17 mouse cellular contexts compared by ENCODE assay signal in genomic region chr19:42144067-42144466, GRCm38 (mm10). TPM values are rescaled to one million over a fixed set of nuclear protein-coding genes. Genes with fewer than 3 reads are reported as not detected.
DNase-seq lines count a peak whose midpoint lies in the region; ATAC-seq and TF ChIP-seq lines count a peak whose summit lies in the region.
"Had no signal": no experiment of that assay in that cellular context is flagged by ENCODE, and none has a peak within 500 bp of the region (broad histone marks: within the 10 kb centered on the region; RNA-seq: fewer than 3 reads in every experiment).

No protein-coding gene starts in this region.

- H3K27ac ChIP-seq in gastrocnemius, adult 2 months = peak overlapping the region; percentile 95
- H3K27ac ChIP-seq in lung, postnatal 0 days (ENCODE audit: low read length) = peak overlapping the region; percentile 83; the same call in 1 of the 2 replicates
- H3K27ac ChIP-seq in stomach, postnatal 0 days (replicated peaks) = peak overlapping the region; percentile 63; the same call in 1 of the 2 replicates
- H3K27ac ChIP-seq in midbrain, embryonic 14.5 days (replicated peaks; ENCODE audit: low read depth, low read length) = no peak overlapping the region
- H3K27ac ChIP-seq: embryonic facial prominence, embryonic 12.5 days; heart, embryonic 10.5 days; hindbrain, embryonic 10.5 days; hindbrain, postnatal 0 days; kidney, postnatal 0 days; midbrain, embryonic 13.5 days; neural tube, embryonic 15.5 days had no signal

- no peak for TF ChIP-seq EP300 in lung, postnatal 0 days (IDR thresholded peaks at IDR 0.05)
- TF ChIP-seq EP300 in stomach, postnatal 0 days (optimal IDR thresholded peaks at IDR 0.05) = no peak

- no peak overlapping the region for H3K9ac ChIP-seq in lung, postnatal 0 days (replicated peaks; ENCODE audit: low read depth)
- H3K9ac ChIP-seq in stomach, postnatal 0 days (ENCODE audit: low read length) = no peak overlapping the region
- no peak overlapping the region for H3K9ac ChIP-seq in midbrain, embryonic 14.5 days (replicated peaks; ENCODE audit: low read length)
- H3K9ac ChIP-seq: embryonic facial prominence, embryonic 12.5 days; limb, embryonic 15.5 days; midbrain, embryonic 13.5 days; neural tube, embryonic 15.5 days had no signal

- no peak overlapping the region for H3K4me3 ChIP-seq in gastrocnemius, adult 2 months
- no peak overlapping the region for H3K4me3 ChIP-seq in lung, postnatal 0 days (ENCODE audit: low read depth, low read length)
- H3K4me3 ChIP-seq in stomach, postnatal 0 days (ENCODE audit: low read depth, low read length) = no peak overlapping the region
- H3K4me3 ChIP-seq in midbrain, embryonic 14.5 days (replicated peaks; ENCODE audit: low read depth, low read length) = no peak overlapping the region
- H3K4me3 ChIP-seq: embryonic facial prominence, embryonic 12.5 days; heart, embryonic 10.5 days; hindbrain, embryonic 10.5 days; limb, embryonic 15.5 days; midbrain, embryonic 13.5 days; neural tube, embryonic 15.5 days had no signal

- H3K27me3 ChIP-seq in lung, postnatal 0 days (replicated peaks; ENCODE audit: insufficient read depth, low read length) = no peaks in the 10 kb centered on the region
- H3K27me3 ChIP-seq in stomach, postnatal 0 days (ENCODE audit: control insufficient read depth, insufficient read depth, low read length) = no peaks in the 10 kb centered on the region
- peaks cover 23% of the 10 kb centered on the region for H3K27me3 ChIP-seq in midbrain, embryonic 14.5 days (ENCODE audit: control insufficient read depth, insufficient read depth, low read length)
- H3K27me3 ChIP-seq: embryonic facial prominence, embryonic 12.5 days; limb, embryonic 15.5 days had no signal

- peaks cover 25% of the 10 kb centered on the region for H3K4me1 ChIP-seq in lung, postnatal 0 days (ENCODE audit: insufficient read depth, low read depth, low read length)
- H3K4me1 ChIP-seq in stomach, postnatal 0 days (replicated peaks; ENCODE audit: control insufficient read depth, insufficient read depth) = 0 out of 2 replicates have a peak, but pooled peaks cover 6% of the 10 kb centered on the region
- H3K4me1 ChIP-seq in midbrain, embryonic 14.5 days (ENCODE audit: control insufficient read depth, insufficient read depth, low read length) = no peaks in the 10 kb centered on the region

- no peaks in the 10 kb centered on the region for H3K36me3 ChIP-seq in lung, postnatal 0 days (ENCODE audit: insufficient read depth, low read length)
- H3K36me3 ChIP-seq in stomach, postnatal 0 days (ENCODE audit: control insufficient read depth, insufficient read depth, low read length) = no peaks in the 10 kb centered on the region
- H3K36me3 ChIP-seq in midbrain, embryonic 14.5 days (ENCODE audit: control insufficient read depth, insufficient read depth, low read length) = no peaks in the 10 kb centered on the region
- H3K36me3 ChIP-seq: embryonic facial prominence, embryonic 12.5 days; heart, embryonic 10.5 days; hindbrain, embryonic 10.5 days; limb, embryonic 15.5 days; midbrain, embryonic 13.5 days; neural tube, embryonic 15.5 days had no signal

- intact Hi-C loops in gastrocnemius, adult 2 months (cut with DNase I) = no loop called here
- intact Hi-C loops in gastrocnemius, postnatal 14 days (cut with DNase I; ENCODE audit: low total_unique reads) = no loop called here

- 30% methylated on average over 6 of the region's 6 CpGs for WGBS in lung, postnatal 0 days
- WGBS in stomach, postnatal 0 days = 40% methylated on average over 6 of the region's 6 CpGs
- WGBS in midbrain, embryonic 14.5 days = 55% methylated on average over 6 of the region's 6 CpGs

- H3K4me2 ChIP-seq in lung, postnatal 0 days (replicated peaks; ENCODE audit: low read depth, low read length) = no peak overlapping the region
- H3K4me2 ChIP-seq in stomach, postnatal 0 days (replicated peaks; ENCODE audit: low read depth) = no peak overlapping the region
- H3K4me2 ChIP-seq in midbrain, embryonic 14.5 days (ENCODE audit: low read length) = no peak overlapping the region
- H3K4me2 ChIP-seq: embryonic facial prominence, embryonic 12.5 days; limb, embryonic 15.5 days; midbrain, embryonic 13.5 days; neural tube, embryonic 15.5 days had no signal

- DNase-seq in gastrocnemius, adult 2 months = no peak
- DNase-seq in gastrocnemius, postnatal 14 days = no peak
- peak; percentile 55 to 77 for DNase-seq in lung, adult 18-20 months
- no peak for DNase-seq in lung, postnatal 14 days
- DNase-seq in lung, postnatal 0 days (ENCODE audit: low spot score) = peak; percentile 90
- DNase-seq in stomach, postnatal 0 days (ENCODE audit: low spot score) = no peak
- no peak for DNase-seq in embryo, embryonic 10.5 days (ENCODE audit: low spot score)
- no peak for DNase-seq in midbrain, embryonic 14.5 days

- no peaks in the 10 kb centered on the region for H3K9me3 ChIP-seq in lung, postnatal 0 days (ENCODE audit: low read length)
- H3K9me3 ChIP-seq in stomach, postnatal 0 days (ENCODE audit: control insufficient read depth, low read length) = no peaks in the 10 kb centered on the region
- no peaks in the 10 kb centered on the region for H3K9me3 ChIP-seq in midbrain, embryonic 14.5 days (ENCODE audit: control insufficient read depth, low read length)
- H3K9me3 ChIP-seq: embryonic facial prominence, embryonic 12.5 days; heart, embryonic 10.5 days; hindbrain, embryonic 10.5 days; limb, embryonic 15.5 days; midbrain, embryonic 13.5 days; neural tube, embryonic 15.5 days had no signal

- TF ChIP-seq CTCF in gastrocnemius, adult 2 months (IDR thresholded peaks at IDR 0.05) = no peak
- no peak for TF ChIP-seq CTCF in lung, postnatal 0 days (IDR thresholded peaks at IDR 0.05)
- no peak for TF ChIP-seq CTCF in stomach, postnatal 0 days (IDR thresholded peaks at IDR 0.05; ENCODE audit: low read depth)

- peak; percentile 10; the same call in 1 of the 2 replicates for ATAC-seq in lung, postnatal 0 days
- no peak for ATAC-seq in stomach, postnatal 0 days (ENCODE audit: low FRiP score, low TSS enrichment)
- ATAC-seq in midbrain, embryonic 14.5 days (ENCODE audit: low FRiP score, low TSS enrichment) = no peak
- ATAC-seq: forebrain, embryonic 14.5 days; hindbrain, postnatal 0 days; midbrain, embryonic 13.5 days had no signal

RNA-seq across cellular contexts. Expression of gene Marveld1, which starts 3.1 kb away (rescaled TPM):
- 1 to 10 TPM; 4.8 to 7.2 TPM for total RNA-seq in gastrocnemius, adult 2 months (2021)
- 10 to 100 TPM; 11.4 to 13.9 TPM for total RNA-seq in gastrocnemius, postnatal 14 days (2021)
- 23.0 and 23.1 TPM in 2 replicates for polyA plus RNA-seq in lung, postnatal 0 days (2015; fragmentation: Nextera tagmentation; extraction: Ambion mirVana)
- polyA plus RNA-seq in stomach, postnatal 0 days (2015; fragmentation: Nextera tagmentation; extraction: Ambion mirVana) = 15.3 and 23.6 TPM in 2 replicates
- polyA plus RNA-seq in midbrain, embryonic 14.5 days (2014; fragmentation: Nextera tagmentation; extraction: Ambion mirVana) = 1.5 and 1.8 TPM in 2 replicates

RNA-seq across cellular contexts. Expression of gene Avpi1, which starts 15.2 kb away (rescaled TPM):
- total RNA-seq in gastrocnemius, adult 2 months (2021) = 1 to 10 TPM; 8.7 to 9.0 TPM
- total RNA-seq in gastrocnemius, postnatal 14 days (2021) = 10 to 100 TPM; 10.5 to 11.0 TPM
- polyA plus RNA-seq in lung, postnatal 0 days (2015; fragmentation: Nextera tagmentation; extraction: Ambion mirVana) = 114 and 135 TPM in 2 replicates
- polyA plus RNA-seq in stomach, postnatal 0 days (2015; fragmentation: Nextera tagmentation; extraction: Ambion mirVana) = 108 and 117 TPM in 2 replicates
- polyA plus RNA-seq in midbrain, embryonic 14.5 days (2014; fragmentation: Nextera tagmentation; extraction: Ambion mirVana) = 5.8 and 6.0 TPM in 2 replicates

RNA-seq across cellular contexts. Expression of gene Zfyve27, which starts 19.7 kb away (rescaled TPM):
- total RNA-seq in gastrocnemius, adult 2 months (2021) = 10 to 100 TPM; 13.0 to 14.4 TPM
- total RNA-seq in gastrocnemius, postnatal 14 days (2021) = 10 to 100 TPM; 11.9 to 14.4 TPM
- 25.3 and 27.7 TPM in 2 replicates for polyA plus RNA-seq in lung, postnatal 0 days (2015; fragmentation: Nextera tagmentation; extraction: Ambion mirVana)
- polyA plus RNA-seq in stomach, postnatal 0 days (2015; fragmentation: Nextera tagmentation; extraction: Ambion mirVana) = 14.1 and 15.3 TPM in 2 replicates
- polyA plus RNA-seq in midbrain, embryonic 14.5 days (2014; fragmentation: Nextera tagmentation; extraction: Ambion mirVana) = 35.5 and 46.2 TPM in 2 replicates

RNA-seq across cellular contexts. Expression of gene Pi4k2a, which starts 53.8 kb away (rescaled TPM):
- 10 to 100 TPM; 11.9 to 12.8 TPM for total RNA-seq in gastrocnemius, adult 2 months (2021)
- 10 to 100 TPM; 14.0 to 14.7 TPM for total RNA-seq in gastrocnemius, postnatal 14 days (2021)
- 24.2 and 24.6 TPM in 2 replicates for polyA plus RNA-seq in lung, postnatal 0 days (2015; fragmentation: Nextera tagmentation; extraction: Ambion mirVana)
- polyA plus RNA-seq in stomach, postnatal 0 days (2015; fragmentation: Nextera tagmentation; extraction: Ambion mirVana) = 20.8 and 21.6 TPM in 2 replicates
- 33.1 and 40.8 TPM in 2 replicates for polyA plus RNA-seq in midbrain, embryonic 14.5 days (2014; fragmentation: Nextera tagmentation; extraction: Ambion mirVana)

RNA-seq across cellular contexts. Expression of gene Morn4, which starts 57.9 kb away (rescaled TPM):
- total RNA-seq in gastrocnemius, adult 2 months (2021) = 1 to 10 TPM; 2.2 to 4.4 TPM
- 1 to 10 TPM; 1.7 to 1.9 TPM for total RNA-seq in gastrocnemius, postnatal 14 days (2021)
- 5.5 and 5.8 TPM in 2 replicates for polyA plus RNA-seq in lung, postnatal 0 days (2015; fragmentation: Nextera tagmentation; extraction: Ambion mirVana)
- 7.3 and 8.2 TPM in 2 replicates for polyA plus RNA-seq in stomach, postnatal 0 days (2015; fragmentation: Nextera tagmentation; extraction: Ambion mirVana)
- polyA plus RNA-seq in midbrain, embryonic 14.5 days (2014; fragmentation: Nextera tagmentation; extraction: Ambion mirVana) = 144 and 145 TPM in 2 replicates

Comparison
In these comparisons a context has a peak if more than half of its experiments do, and no peak if none do; other contexts are left out.
1. DNase-seq: peak in lung, adult 18-20 months (2 of 2) and lung, postnatal 0 days (single experiment); none in gastrocnemius, adult 2 months (single experiment), gastrocnemius, postnatal 14 days (single experiment), lung, postnatal 14 days (single experiment), stomach, postnatal 0 days (single experiment), embryo, embryonic 10.5 days (single experiment) and midbrain, embryonic 14.5 days (single experiment).
2. RNA of gene Avpi1, which starts 15.2 kb away (polyA plus RNA-seq): 114 to 135 TPM in lung, postnatal 0 days and 108 to 117 TPM in stomach, postnatal 0 days; 5.8 to 6.0 TPM in midbrain, embryonic 14.5 days; every median in the first group is over 10 times any median in the second.